Mouse (Mus musculus) inflammation-experienced regulatory T-cells, adult 6 months (primary cell): ENCODE data around the gene Opn3. TPM values are rescaled to one million over a fixed set of nuclear protein-coding genes. Genes with fewer than 3 reads are reported as not detected.

Source experiments
- ATAC-seq: one replicate; pipeline ENCODE4 v1.8.0; 2017
- polyA plus RNA-seq, 3 experiments: library from polyadenylated mRNA; unstranded; fragments of 100-300 nt; shearing (Covaris generic); gene quantifications; one replicate each; pipeline ENCODE4 v1.2.1; 2017

The Opn3 gene
- polyA plus RNA-seq, 3 experiments from 2014 or later = not detected

DNA sequence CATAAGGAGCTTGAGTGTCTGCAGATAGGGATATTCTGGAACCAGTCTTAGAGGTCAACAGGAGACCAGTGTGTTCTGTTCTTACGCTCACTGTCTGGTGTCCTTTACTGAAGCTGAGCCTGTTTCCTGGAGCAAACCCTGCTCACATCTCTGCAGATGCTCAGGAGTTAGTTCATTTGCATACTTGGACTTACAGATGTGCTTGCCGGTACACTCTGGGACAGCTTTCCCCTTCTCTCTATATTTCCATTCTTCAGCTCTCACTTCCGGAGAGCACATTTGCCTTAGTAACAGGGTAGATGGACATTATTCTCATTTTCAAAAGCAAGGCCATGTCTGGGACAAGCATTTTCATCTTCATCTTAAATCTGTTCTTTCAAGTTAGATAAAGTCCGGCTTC lies 44.0 kb downstream of the Opn3 start:
- ATAC-seq = no peak

DNA sequence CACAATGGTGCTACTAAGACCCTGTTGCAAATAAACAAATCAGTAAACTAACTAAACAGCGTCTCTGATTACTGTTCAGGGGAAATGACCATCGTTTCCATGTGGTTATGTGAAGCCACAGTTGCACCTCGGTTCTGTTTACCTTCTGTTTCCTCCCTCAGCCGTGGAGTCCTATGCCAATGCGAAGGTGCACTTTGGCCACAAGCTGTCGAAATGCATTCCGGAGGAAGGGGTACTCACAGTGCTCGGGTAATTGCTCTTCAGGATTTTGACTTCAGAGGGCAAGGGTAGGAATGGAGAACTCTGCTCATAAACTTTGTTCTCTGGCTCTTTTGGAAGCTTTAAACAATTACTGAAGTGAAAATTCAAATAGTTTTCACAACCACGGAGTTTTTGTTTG lies 45.6 kb downstream of the Opn3 start:
- ATAC-seq = no peak

DNA sequence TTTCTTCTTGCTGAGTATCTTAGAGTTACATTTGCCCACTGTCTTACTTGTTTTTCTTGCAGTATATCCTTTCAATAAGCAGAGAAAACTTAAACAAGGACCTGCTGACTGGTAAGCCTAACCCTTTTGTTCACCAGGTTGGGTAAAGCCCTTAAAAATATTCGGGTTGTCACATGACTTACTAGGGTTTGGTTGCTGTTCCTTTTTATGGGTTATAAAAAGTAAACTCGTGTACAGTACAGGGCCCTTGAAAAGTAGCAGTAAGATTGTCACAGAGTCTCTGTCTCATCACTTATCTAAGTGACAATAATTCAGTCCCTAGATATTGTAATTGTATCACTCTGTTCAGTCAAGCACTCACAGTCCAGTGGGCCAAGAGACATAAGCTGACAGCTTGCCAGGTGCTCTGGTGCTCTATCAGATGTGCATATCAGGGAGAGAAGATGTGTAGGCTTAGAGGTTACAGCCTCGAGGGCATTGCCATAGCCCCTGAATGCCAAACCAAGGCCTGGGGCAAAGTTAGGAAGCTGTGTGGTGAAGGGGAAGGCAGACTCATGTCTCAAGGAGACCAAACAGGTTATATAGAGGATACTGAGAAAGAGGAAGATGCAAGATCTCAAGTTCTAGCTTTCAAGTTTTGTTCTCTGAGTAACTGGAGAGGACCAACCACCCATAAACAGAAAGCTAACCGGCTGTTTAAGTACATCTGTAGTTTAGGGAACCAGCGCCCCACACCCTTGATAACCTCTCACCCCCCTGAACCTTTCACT lies 48.9 kb downstream of the Opn3 start:
- no peak for ATAC-seq

DNA sequence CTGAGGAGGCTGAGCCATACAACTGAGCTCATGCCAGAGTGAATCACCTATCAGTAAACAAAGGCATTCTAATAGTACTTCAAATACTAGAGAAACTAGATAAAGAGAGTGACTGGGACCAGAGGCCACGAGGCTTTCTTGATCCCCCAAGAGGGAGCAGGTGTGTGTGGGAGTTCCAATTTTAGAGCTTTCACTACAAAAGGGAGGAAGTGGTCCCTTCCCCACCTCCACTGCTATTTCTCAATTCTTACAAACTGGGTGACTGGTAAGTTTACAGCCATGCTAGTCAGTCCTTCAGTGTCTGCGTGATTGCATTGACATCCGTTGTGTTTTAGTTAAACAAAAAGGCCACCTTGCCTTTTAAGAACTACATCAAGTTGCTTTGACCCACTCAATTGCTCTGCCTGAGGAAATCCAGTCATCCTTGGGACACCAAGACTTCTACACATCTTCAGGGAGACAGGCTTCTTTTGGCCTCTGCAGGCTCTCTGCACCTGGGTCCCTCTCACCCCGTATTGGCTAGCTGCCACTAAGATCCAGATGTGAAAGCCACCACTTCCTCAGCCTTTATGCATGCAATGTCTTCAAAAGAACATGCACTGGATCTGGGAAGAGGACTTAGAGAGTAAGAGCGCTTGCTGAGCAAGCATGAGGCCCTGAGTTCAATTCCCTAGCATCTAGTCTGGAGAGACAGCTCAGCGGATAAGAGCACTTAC lies 52.0 kb downstream of the Opn3 start:
- ATAC-seq = no peak

DNA sequence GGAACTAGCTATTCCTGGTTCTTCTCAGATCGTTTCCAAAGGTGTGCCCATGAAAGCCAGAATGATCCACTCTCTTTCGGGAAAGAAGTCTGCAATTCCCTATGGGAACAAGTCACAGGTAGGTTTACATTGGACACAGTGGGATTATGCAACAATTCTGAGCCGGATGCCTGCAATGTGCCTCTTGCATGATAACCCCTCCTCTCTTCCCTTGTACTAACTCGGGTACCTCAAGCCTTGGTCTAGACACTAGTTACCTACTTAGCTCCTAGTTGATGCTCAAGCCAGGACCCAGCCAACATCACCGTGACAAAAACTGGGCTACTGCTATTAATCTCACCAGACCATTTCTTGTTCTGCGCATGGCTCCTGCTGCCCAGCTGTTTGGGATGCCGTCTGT lies 53.5 kb downstream of the Opn3 start:
- no peak for ATAC-seq

DNA sequence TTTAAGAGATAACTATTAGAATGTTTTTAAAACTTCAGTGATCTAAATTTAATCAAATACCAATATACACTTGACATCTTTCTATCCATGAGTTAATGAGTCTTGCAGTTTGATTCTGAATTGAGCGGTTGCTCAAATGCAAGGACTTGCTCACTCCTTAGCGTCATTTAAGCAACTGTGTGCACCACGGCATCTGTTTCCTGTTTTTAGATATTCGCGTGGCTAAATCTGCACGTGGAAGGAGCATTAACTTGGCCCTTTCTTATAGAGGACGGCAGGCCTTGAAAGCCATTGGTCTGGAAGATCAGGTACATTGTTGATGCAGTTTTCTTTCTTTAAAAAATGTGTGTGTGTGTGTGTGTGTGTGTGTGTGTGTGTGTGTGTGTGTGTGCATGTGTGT lies 54.9 kb downstream of the Opn3 start:
- ATAC-seq = no peak

DNA sequence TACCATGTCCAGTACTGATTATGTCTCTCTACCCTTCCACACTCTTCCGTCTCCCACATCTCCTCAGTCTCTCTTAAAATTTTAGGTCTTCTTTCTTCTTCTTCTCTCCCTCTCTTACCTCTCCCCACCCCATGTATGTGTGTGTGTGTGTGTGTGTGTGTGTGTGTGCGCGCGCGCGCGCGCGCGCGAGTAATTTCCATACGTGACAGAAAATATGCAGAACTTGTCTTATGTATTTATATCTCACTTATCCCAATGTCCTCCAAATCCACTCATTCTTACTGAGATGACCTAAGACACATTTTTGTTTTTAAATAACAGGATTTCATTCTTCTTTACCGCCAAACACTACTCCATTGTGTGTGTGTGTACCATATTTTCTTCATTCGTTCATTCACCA lies 60.1 kb downstream of the Opn3 start:
- no peak for ATAC-seq

DNA sequence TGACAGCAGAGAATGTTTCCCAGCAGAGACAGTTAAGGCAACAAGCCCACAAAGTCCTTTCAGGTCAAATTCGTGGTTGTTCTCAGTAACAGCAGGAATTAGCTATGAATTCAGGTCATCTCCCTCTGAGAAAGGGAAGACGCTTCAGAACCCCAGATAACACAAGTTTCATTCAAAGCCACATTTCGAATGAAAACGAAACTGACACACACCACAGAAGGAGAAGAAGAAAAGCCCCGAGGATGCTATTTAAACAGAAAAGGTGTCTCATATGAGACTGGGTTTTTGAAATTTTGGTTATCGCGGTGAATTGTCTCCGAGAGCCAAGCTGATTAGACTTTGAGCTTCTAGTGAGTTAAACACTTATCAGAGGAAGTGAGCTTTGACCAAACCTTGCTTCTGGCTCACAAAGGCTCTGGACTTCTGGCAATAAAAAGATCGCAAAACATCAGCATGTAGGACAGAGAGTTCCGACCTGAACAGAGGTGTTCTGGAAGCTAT lies 60.8 kb downstream of the Opn3 start:
- peak; percentile 77 for ATAC-seq

DNA sequence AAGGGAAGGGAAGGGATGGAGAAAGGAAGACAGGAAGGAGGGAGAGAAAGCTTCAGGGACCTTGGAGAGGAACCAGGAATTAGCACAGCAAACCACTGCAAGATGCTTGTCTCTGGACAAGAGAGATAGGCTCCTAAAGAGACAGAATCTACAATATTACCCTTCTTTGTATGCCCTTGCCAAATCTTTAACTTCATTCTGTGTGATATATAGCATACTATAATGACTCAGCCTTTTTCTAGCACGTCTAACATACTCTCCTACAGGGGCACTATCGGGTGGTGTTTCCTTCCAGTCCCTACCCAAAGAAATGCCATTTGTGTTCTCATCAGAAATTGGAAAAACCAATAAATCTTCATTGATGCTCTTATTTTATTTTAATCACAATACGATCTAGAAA lies 61.5 kb downstream of the Opn3 start:
- no peak for ATAC-seq

DNA sequence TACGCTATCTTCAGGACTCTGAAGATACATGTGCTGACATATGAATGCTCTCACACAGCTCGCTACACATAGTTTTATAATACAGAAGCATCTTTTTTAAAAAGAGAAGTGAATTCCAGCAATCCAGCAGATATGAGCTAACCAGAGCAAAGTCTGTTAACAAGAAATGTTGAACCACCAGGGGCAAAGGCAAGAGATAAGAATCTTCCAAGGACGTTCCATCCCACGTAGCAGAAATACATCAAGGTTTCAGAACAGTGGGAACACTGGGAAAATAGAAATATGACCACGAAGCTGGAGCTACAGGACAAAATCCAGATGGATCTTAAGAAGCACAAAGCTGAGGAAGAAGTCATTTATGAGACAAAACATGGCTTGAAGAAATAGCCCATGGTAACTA lies 62.2 kb downstream of the Opn3 start:
- no peak for ATAC-seq

DNA sequence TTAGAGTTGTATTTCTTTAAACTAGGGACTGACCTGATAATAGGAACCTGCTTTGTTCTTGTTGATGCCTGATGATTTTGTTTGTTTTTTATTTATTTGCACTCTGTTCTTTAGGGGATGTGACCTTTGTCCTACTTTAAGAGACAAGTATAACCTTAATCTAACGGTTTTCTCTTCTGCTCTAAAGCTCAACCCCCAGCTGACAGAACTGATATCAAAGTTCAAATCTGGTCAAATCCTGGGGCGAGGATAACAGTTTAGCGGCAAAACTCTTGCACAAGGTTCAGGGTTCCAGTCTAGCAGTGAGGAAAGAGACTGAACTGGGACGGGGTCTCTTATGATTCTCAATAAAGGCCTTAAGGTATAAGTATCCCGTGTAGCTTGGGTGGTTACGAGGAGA lies 63.3 kb downstream of the Opn3 start:
- ATAC-seq = no peak

DNA sequence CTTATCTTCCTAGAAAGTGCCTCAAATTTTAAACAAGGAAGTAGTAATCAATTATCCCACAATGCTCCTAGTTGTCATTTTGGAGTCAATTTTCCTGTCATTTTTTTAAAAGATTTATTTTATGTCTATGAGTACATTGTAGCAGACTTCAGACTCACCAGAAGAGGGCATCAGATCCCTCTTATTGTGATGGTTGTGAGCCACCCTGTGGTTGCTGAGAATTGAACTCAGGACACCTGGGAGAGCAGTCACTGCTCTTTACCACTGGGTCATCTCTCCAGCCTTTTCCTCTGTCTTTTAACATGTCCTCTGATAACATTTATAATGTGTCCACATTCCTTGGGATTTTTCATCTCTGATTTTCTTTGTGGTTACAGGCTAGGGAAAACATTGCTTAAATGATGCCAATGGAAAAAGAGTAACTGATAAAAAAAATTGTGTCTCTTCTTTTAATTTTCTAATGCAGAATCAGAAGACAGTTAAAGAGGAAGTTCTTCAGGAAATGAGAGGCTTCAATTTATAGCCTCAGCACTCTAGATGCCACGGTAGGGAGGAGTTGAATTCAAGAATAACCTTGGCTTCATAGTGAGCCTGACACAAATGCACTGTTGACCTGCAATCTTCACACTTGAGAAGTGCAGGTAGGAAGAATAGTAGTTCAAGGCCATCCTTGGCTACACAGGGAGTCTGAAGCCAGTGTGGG lies 66.4 kb downstream of the Opn3 start:
- ATAC-seq = peak; percentile 60

DNA sequence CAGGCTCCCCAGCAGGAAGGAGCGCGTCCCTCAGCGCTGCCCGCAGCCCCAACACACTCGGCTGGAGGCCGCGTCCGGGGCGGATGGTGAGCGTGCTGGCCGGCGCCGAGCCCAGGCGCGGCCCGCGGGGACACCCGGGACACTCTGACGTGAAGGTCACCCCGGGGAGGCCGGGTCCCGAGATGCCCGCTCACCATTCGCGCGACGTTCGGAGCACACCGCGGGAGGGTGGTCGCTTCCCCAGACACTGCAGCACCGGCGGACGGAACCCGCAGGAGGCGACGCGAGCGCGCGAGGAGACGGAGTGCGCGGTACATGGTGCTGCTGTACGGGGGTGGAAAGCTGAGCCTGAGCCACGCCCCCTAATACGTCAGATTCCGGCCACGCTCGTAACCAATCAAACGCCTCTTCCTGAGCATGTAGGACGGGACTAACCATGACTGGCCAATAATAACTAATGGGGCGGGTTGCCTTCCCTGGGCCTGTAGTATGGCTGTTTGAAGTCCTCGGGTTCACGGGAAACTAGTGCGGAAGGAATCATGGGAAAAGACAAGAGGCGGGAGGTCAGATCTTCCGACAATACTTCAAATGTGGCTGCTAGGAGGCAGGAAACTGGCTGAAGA lies 67.2 kb downstream of the Opn3 start, which contains the start of gene Fh1:
Fh1 (minus strand) TSS at position 379 of the 623 bp plus-strand sequence.
- peak; percentile 97 for ATAC-seq

DNA sequence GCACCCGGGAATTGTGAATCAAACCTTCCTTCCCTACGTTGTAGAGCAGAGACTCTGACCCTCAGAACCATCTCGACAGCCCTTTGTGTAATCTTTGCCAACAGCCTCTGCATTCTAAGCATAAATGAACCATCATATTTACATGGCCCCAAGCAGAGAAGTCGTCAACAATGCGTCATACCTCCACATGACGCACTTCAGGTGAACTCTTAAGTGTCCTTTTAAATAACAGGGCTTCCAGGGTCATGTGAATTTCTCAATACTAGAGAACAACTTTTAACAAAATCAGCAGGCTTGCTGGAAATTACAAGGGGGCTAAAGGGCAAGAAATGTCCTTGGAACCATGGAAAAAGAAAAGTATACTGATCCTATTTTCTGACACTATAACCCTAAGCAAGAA lies 68.9 kb downstream of the Opn3 start:
- ATAC-seq = no peak

DNA sequence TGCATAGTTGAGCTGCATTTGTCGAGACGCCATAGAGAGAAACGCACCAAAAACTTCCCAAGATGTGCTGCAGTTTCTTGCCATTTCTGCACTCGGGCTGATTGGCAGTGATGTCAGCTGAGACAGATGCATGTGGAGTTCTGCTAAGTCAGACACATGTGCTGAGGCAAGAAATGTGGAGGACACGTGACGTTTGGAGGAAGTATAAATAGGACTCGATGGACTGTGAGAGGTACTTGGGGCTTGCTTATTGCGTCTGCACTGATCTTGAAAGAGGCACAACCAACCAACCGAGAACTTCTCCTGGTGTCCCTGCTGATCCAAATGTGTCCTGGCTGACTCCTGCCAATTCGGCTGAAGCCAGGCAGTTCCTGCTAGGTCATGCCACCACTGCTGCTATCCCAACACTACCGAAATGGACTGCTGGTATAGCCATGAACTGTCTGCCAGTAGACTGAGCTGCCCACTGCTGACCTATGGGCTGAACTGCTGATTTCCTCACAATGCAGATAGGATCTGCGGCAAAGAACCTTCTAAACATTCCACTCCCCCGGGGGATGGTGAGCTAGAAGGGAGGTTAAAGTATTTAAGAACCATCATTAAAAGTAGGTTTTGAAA lies 72.7 kb downstream of the Opn3 start, which contains the start of gene Kmo:
Kmo (plus strand) TSS at position 568 of the 618 bp plus-strand sequence.
- ATAC-seq = no peak

DNA sequence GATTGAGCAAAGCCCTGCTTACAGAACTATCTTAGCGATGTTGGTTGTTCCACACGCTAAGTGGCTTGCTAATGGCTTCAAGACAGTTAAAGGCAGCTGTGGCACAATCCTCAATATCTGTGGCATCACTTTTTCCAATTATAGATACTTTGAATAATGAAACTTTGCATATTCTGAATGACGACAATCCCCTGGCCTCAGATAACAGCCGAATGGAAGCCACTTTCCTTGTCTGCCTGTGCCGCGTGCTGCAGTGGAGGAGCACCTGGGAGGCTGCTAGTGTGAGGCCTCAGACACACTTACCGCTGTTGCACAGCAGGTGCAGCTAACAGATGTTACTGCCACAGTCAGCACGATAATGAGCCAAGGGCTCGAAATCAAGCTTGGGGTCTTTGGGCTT lies 77.6 kb downstream of the Opn3 start:
- ATAC-seq = no peak

Other genes with a start within 250 kb of the Opn3 start
- gene Rgs7, start 200.3 kb downstream of the Opn3 start, polyA plus RNA-seq = not detected
- 1 to 10 TPM in 1 of 3 experiments, under 1 TPM in 2; 0.48 to 7.3 (median 0.88) TPM for gene Kmo, start 72.4 kb downstream of the Opn3 start, polyA plus RNA-seq
- gene Fh1, start 67.1 kb downstream of the Opn3 start, polyA plus RNA-seq = 100 to 1,000 TPM in 1 of 3 experiments, 10 to 100 TPM in 2; 48.1 to 114 (median 67.1) TPM
- 1 to 10 TPM in 2 of 3 experiments, under 1 TPM in 1; 0.21 to 1.1 (median 1.1) TPM for gene Chml, start 125 bp upstream of the Opn3 start, polyA plus RNA-seq
- not detected for gene Wdr64, start 5.8 kb upstream of the Opn3 start, polyA plus RNA-seq
- 10 to 100 TPM in 1 of 3 experiments, 1 to 10 TPM in 2; 2.4 to 24.1 (median 2.8) TPM for gene Exo1, start 187.8 kb upstream of the Opn3 start, polyA plus RNA-seq
- not detected for gene Gm38100, start 227.6 kb upstream of the Opn3 start, polyA plus RNA-seq